Mouse (Mus musculus) adrenal gland, adult 18-20 months (tissue): ENCODE results near the gene Krt36. TPM values are rescaled to one million over a fixed set of nuclear protein-coding genes. Genes with fewer than 3 reads are reported as not detected.

Experiments used
- DNase-seq, 2 experiments: peaks; one replicate each; pipeline ENCODE4 v3.0.0; 2021 to 2022; ENCODE audit warnings: low spot score in 2 of 2
- long read RNA-seq, 2 experiments: library from polyadenylated mRNA; stranded (forward); transcript quantifications; one replicate each; pipeline ENCODE4 v2.0.0; 2021
- total RNA-seq, 2 experiments: library from RNA; stranded (reverse); gene quantifications; 1 replicate in 1 of 2; 2 replicates in 1 of 2; pipeline ENCODE4 v1.2.3; 2021

Krt36 gene
- total RNA-seq = under 1 TPM; 0.43 to 0.51 TPM
- long read RNA-seq, experiment 1 = 0 reads
- long read RNA-seq, experiment 2 = 0 reads

- no peak for DNase-seq
Observed at GRCm38 (mm10) chr11:100105576-100106122, at the start of gene Krt36. TSS of gene Krt36 (minus strand) at chr11:100105626.

GRCm38 (mm10) chr11:100148615-100149330 lies 43.3 kb upstream of the Krt36 start, which contains the start of gene Krt19:
TSS of gene Krt19 (minus strand) at chr11:100148665.
- DNase-seq = no peak

GRCm38 (mm10) chr11:100147566-100148353 lies 42.3 kb upstream of the Krt36 start:
- no peak for DNase-seq

GRCm38 (mm10) chr11:100145858-100146560 lies 40.6 kb upstream of the Krt36 start:
- no peak for DNase-seq

- no peak for DNase-seq
Observed at GRCm38 (mm10) chr11:100145104-100145503, 39.7 kb upstream of the Krt36 start.

- DNase-seq = no peak
Observed at GRCm38 (mm10) chr11:100140966-100141365, 35.5 kb upstream of the Krt36 start.

GRCm38 (mm10) chr11:100139391-100139790 lies 34.0 kb upstream of the Krt36 start:
- no peak for DNase-seq

- no peak for DNase-seq
Observed at GRCm38 (mm10) chr11:100138809-100139208, 33.4 kb upstream of the Krt36 start.

GRCm38 (mm10) chr11:100137693-100138092 lies 32.3 kb upstream of the Krt36 start:
- no peak for DNase-seq

- no peak for DNase-seq
Observed at GRCm38 (mm10) chr11:100136559-100136958, 31.1 kb upstream of the Krt36 start.

- no peak for DNase-seq
Observed at GRCm38 (mm10) chr11:100135731-100136130, 30.3 kb upstream of the Krt36 start, which contains the start of gene Krt15. TSS of gene Krt15 (minus strand) at chr11:100135928.

GRCm38 (mm10) chr11:100124901-100125300 lies 19.5 kb upstream of the Krt36 start:
- no peak for DNase-seq

GRCm38 (mm10) chr11:100121466-100121865 lies 16.0 kb upstream of the Krt36 start, which contains the start of gene Krt13:
TSS of gene Krt13 (minus strand) at chr11:100121566.
- no peak for DNase-seq

GRCm38 (mm10) chr11:100120331-100120730 lies 14.9 kb upstream of the Krt36 start:
- DNase-seq = no peak

GRCm38 (mm10) chr11:100113742-100114029 lies 8.3 kb upstream of the Krt36 start:
- peak in 1 of 2 experiments; percentile 10 for DNase-seq

- DNase-seq = no peak
Observed at GRCm38 (mm10) chr11:100112935-100113741, 7.7 kb upstream of the Krt36 start.

- DNase-seq = no peak
Observed at GRCm38 (mm10) chr11:100102693-100103429, 2.6 kb downstream of the Krt36 start.

- no peak for DNase-seq
Observed at GRCm38 (mm10) chr11:100100391-100100790, 5.0 kb downstream of the Krt36 start.

GRCm38 (mm10) chr11:100097819-100098218 lies 7.6 kb downstream of the Krt36 start:
- DNase-seq = no peak

GRCm38 (mm10) chr11:100096141-100096540 lies 9.3 kb downstream of the Krt36 start, which contains the start of gene Krt35:
TSS of gene Krt35 (minus strand) at chr11:100096241.
- DNase-seq = no peak
